Mouse (Mus musculus): ENCODE data around the gene Zfp385b.

DNA sequence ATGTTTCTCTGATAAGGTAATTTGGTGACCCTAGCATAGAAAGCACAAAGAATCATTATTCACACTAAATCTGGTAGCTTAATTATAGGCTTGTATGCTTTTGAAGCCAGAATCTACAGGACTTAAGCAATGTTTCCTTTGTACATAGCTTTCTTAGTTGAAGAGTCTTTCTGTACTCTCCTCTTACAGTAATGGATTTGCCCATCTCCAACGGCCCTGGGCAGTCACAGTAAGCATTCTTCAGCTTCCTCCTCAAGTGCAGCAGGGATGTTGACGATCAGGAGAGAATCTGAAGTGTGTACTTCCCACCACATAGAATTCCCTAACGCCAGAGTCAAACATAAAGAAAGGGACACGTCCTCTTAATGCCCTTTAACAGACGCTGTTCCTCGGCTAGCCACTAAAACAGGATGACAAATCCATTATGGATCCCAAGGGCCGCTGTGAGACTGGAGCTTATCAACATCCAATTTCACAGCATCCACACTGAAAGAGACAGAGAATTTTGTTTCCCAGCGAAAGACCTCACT, 370.4 kb downstream of the Zfp385b start:
- TF ChIP-seq EP300 (IDR thresholded peaks at IDR 0.05; ENCODE audit: insufficient read depth, low read depth, low read length) (no peak), CTCF (IDR thresholded peaks at IDR 0.05) (no peak)
